Mouse (Mus musculus) mouse embryonic stem cell (cell line): ENCODE results near the gene Vmn1r47.
"Not testable (repeated sequence)": the region's sequence is repeated elsewhere in the genome, so short reads cannot be mapped to it uniquely, and the experiment has no call there.

ENCODE experiments used
- in situ Hi-C, 2 experiments: fragments of 300-500 bp; cut with MboI; formaldehyde crosslinking; loops; 1 replicate in 1 of 2; 3 replicates in 1 of 2; pipeline ENCODE4 v1.14.3; 2019 to 2020; ENCODE audit warnings: low sequenced_read_pairs in 2 of 2, low pct_unique_long_range_greater_than_20kb in 1 of 2, mixed read lengths in 1 of 2; ENCODE audit not compliant: unreplicated experiment in 1 of 2

The Vmn1r47 gene

GRCm38 (mm10) chr6:90015847-90016246 is at the start of gene Vmn1r47:
Vmn1r47 (plus strand) TSS chr6:90016147.
- in situ Hi-C loops, result not testable (repeated sequence)

GRCm38 (mm10) chr6:89966341-89966740 is 49.6 kb upstream of the Vmn1r47 start:
- in situ Hi-C loops, result no loop called here

- in situ Hi-C loops, result no loop called here
Observed at GRCm38 (mm10) chr6:89969013-89969412, 46.9 kb upstream of the Vmn1r47 start, which contains the start of gene Vmn1r46. Vmn1r46 (plus strand) TSS chr6:89969313.

- in situ Hi-C loops, result no loop called here
Observed at GRCm38 (mm10) chr6:89985989-89986388, 30.0 kb upstream of the Vmn1r47 start.

GRCm38 (mm10) chr6:90036741-90037140 is 20.8 kb downstream of the Vmn1r47 start, which contains the start of gene Vmn1r48:
Vmn1r48 (minus strand) TSS chr6:90036841.
- in situ Hi-C loops, result not testable (repeated sequence)
